Mouse (Mus musculus) limb, embryonic 14.5 days (tissue): ENCODE data around the gene Kctd14. TPM values are rescaled to one million over a fixed set of nuclear protein-coding genes. Genes with fewer than 3 reads are reported as not detected.

ENCODE experiments used
- ATAC-seq: fragments of 200-750 bp; cut with Nextera tagmentation; 2 replicates; pipeline ENCODE4 v1.8.0; 2017; ENCODE audit warnings: low read depth, moderate number of reproducible peaks, moderate TSS enrichment; ENCODE audit not compliant: low FRiP score
- DNase-seq: peaks from one replicate; pipeline ENCODE4 v3.0.0-alpha.2; 2015; ENCODE audit warnings: low spot score
- H3K27ac ChIP-seq: fragments of 300-500 bp; sonication (generic); replicated peaks from 2 replicates; pipeline ENCODE4 v1.5.1; 2014; ENCODE audit warnings: low read depth, mild to moderate bottlenecking, low read length, moderate library complexity, mixed read lengths
- H3K27me3 ChIP-seq: fragments of 300-500 bp; sonication (generic); 2 replicates; pipeline ENCODE4 v1.6.1; 2014; ENCODE audit warnings: low read length, mixed read lengths; ENCODE audit not compliant: control insufficient read depth, insufficient read depth
- H3K36me3 ChIP-seq: fragments of 300-500 bp; sonication (generic); 2 replicates; pipeline ENCODE4 v1.6.1; 2014; ENCODE audit warnings: mild to moderate bottlenecking, low read length, moderate library complexity, mixed read lengths; ENCODE audit not compliant: control insufficient read depth, insufficient read depth
- H3K4me1 ChIP-seq: fragments of 300-500 bp; sonication (generic); 2 replicates; pipeline ENCODE4 v1.6.1; 2014; ENCODE audit warnings: antibody characterized with exemption, low read length, mixed read lengths; ENCODE audit not compliant: control insufficient read depth, insufficient read depth
- H3K4me2 ChIP-seq: fragments of 300-500 bp; sonication (generic); replicated peaks from 2 replicates; pipeline ENCODE4 v1.6.1; 2014; ENCODE audit warnings: low read depth, mild to moderate bottlenecking, low read length, moderate library complexity; ENCODE audit not compliant: severe bottlenecking
- H3K4me3 ChIP-seq: fragments of 300-500 bp; sonication (generic); replicated peaks from 2 replicates; pipeline ENCODE4 v1.5.1; 2014; ENCODE audit warnings: low read length
- H3K9ac ChIP-seq: fragments of 300-500 bp; sonication (generic); 2 replicates; pipeline ENCODE4 v1.6.1; 2014; ENCODE audit warnings: mild to moderate bottlenecking, low read depth, low read length, moderate library complexity; ENCODE audit not compliant: severe bottlenecking
- H3K9me3 ChIP-seq: fragments of 300-500 bp; sonication (generic); 2 replicates; pipeline ENCODE4 v1.6.1; 2016; ENCODE audit warnings: low read length; ENCODE audit not compliant: control insufficient read depth
- POLR2A ChIP-seq: fragments of 200-500 bp; IDR thresholded peaks from 2 replicates; pipeline ENCODE4 v1.8.0; 2012; ENCODE audit warnings: inconsistent platforms, mild to moderate bottlenecking, moderate library complexity, borderline replicate concordance; ENCODE audit not compliant: insufficient read depth, insufficient read length; ENCODE audit errors: extremely low read depth
- WGBS: fragments of 180-500 bp; shearing (Covaris S2); extraction: QIAGEN DNeasy Blood & Tissue Kit; methylation state at CpG from one replicate; pipeline ENCODE4 v1.1.7; 2014; 5-methylcytosine and 5-hydroxymethylcytosine counted together
- polyA plus RNA-seq, 2 experiments: library from polyadenylated mRNA; depleted of rRNA in 1 of 2; stranded (reverse) in 1 of 2; unstranded in 1 of 2; fragments of >200 nt; fragmentation: Nextera tagmentation in 1 of 2; extraction: Ambion mirVana in 1 of 2; gene quantifications; 2 replicates each; pipeline versions ENCODE4 v1.2.1 to v1.2.3; 2012 to 2014

Gene Kctd14
- polyA plus RNA-seq, 2 experiments: 3.2 TPM

DNA sequence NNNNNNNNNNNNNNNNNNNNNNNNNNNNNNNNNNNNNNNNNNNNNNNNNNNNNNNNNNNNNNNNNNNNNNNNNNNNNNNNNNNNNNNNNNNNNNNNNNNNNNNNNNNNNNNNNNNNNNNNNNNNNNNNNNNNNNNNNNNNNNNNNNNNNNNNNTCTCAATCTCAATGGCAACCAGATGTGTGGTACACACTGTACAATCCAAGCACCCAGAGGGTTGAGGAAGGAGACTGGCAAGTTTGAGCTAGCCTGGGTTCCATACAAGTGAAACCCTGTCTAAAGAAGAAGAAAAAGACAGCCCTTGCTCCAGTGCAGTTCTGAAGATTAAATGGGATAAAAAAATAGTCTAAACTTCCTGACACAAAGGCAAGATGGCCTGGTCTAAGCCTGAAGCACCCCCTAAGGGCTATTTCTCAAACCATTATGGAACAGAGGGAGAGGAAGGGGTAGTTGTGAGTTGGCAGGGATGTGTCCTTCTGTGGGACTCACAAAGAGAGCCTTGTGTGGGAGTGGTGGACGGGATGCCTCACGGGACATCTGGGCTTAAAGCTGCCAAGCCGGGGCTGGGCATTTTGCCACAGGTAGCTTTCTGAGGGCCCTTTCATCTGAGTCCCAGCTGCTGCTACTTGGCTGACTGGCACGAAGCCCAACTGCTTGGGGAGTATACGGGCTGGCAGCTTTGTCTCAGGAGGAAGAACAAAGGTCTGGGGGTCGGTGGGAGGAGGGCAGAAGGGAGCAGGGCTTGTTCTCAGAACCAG, 4.8 kb upstream of the Kctd14 start:
- TF ChIP-seq POLR2A: no peak
- H3K4me1 ChIP-seq: peaks cover 19% of the 10 kb centered on the region
- DNase-seq: peak; percentile 92
- H3K36me3 ChIP-seq: no peaks in the 10 kb centered on the region
- peak; percentile 88 for ATAC-seq
- no peaks in the 10 kb centered on the region for H3K27me3 ChIP-seq
- peak overlapping the region; percentile 67 for H3K27ac ChIP-seq
- no peak overlapping the region for H3K4me2 ChIP-seq
- H3K9me3 ChIP-seq: peaks cover 7% of the 10 kb centered on the region
- no peak overlapping the region for H3K4me3 ChIP-seq
- 30% methylated on average over 6 of the region's 6 CpGs for WGBS
- no peak overlapping the region for H3K9ac ChIP-seq

DNA sequence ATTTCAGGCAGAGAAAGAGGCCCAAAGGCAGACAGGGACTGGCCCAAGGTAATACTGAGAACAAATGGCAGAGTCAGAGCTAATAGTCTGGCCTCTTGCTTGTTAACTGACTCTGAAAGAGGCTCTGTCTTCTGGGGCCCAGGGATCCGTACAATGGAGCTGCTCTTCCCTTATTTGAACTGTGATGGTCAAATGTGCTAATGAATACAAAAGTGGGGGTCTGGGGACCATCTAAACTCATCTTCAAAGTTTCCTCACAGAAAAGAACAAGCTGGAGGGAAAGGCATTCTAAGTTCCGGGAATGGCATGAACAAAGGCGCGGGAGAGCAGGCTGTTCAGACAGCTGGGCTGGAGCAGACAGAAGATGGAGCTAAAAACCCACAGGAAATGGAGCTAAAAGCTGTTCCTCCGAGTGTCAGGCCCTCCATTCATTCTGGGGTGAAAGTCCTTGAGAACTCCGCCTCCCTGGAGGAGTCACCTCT, 4.0 kb upstream of the Kctd14 start:
- no peak for TF ChIP-seq POLR2A
- DNase-seq (no peak), ATAC-seq (peak; percentile 31; the same call in 1 of the 2 replicates)
- no peaks in the 10 kb centered on the region for H3K36me3 ChIP-seq
- peaks cover 7% of the 10 kb centered on the region for H3K9me3 ChIP-seq
- no peak overlapping the region for H3K4me3 ChIP-seq
- H3K27ac ChIP-seq: peak overlapping the region; percentile 67
- 65% methylated on average over 6 of the region's 6 CpGs for WGBS
- no peak overlapping the region for H3K4me2 ChIP-seq
- no peak overlapping the region for H3K9ac ChIP-seq
- peaks cover 19% of the 10 kb centered on the region for H3K4me1 ChIP-seq
- H3K27me3 ChIP-seq: no peaks in the 10 kb centered on the region

- 77% methylated on average over 6 of the region's 6 CpGs for WGBS
- Histone ChIP-seq H3K4me1 (peaks cover 14% of the 10 kb centered on the region), H3K9me3 (peaks cover 7% of the 10 kb centered on the region), H3K4me3 (no peak overlapping the region), H3K27ac (no peak overlapping the region), H3K36me3 (no peaks in the 10 kb centered on the region), H3K4me2 (no peak overlapping the region), H3K27me3 (no peaks in the 10 kb centered on the region), H3K9ac (no peak overlapping the region)
- TF ChIP-seq POLR2A: no peak
- DNase-seq: no peak
- no peak for ATAC-seq
These were observed 1.1 kb downstream of the Kctd14 start for GRCm38 (mm10) chr7:97452196-97452595.

GRCm38 (mm10) chr7:97453141-97453921, 2.2 kb downstream of the Kctd14 start:
- Histone ChIP-seq H3K4me3 (peak overlapping the region; percentile 44), H3K27ac (peak overlapping the region; percentile 27; the same call in 1 of the 2 replicates), H3K4me1 (peaks cover 9% of the 10 kb centered on the region), H3K4me2 (peak overlapping the region; percentile 86), H3K27me3 (no peaks in the 10 kb centered on the region), H3K36me3 (no peaks in the 10 kb centered on the region), H3K9me3 (peaks cover 7% of the 10 kb centered on the region), H3K9ac (peak overlapping the region; percentile 62)
- TF ChIP-seq POLR2A: no peak
- 6% methylated on average over 27 of the region's 27 CpGs for WGBS
- no peak for DNase-seq
- ATAC-seq: peak; percentile 57

DNA sequence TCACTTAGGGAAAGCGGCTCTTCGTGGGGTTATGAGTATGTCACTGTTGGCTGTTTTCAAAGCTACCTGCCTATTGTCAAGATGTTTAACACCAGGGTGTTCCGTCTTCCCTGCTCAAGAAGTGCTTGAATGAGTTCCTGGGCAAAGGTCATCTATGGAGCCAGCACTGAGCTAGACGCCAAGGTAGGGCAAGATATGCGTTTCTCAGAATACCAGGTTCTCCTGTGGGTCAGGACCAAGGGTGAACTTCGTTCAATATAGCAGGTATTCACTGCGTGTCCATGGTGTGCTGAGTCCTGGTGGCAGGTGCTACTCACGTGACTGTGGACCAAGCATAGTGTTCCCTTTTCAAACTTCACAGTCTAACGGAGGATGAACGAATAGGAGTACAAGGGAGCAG, 3.7 kb downstream of the Kctd14 start:
- H3K4me2 ChIP-seq: no peak overlapping the region
- H3K36me3 ChIP-seq: no peaks in the 10 kb centered on the region
- DNase-seq (no peak), ATAC-seq (no peak)
- peaks cover 9% of the 10 kb centered on the region for H3K4me1 ChIP-seq
- no peak for TF ChIP-seq POLR2A
- H3K4me3 ChIP-seq: no peak overlapping the region
- H3K9me3 ChIP-seq: no peaks in the 10 kb centered on the region
- no peak overlapping the region for H3K9ac ChIP-seq
- H3K27ac ChIP-seq: no peak overlapping the region
- 96% methylated on average over 10 of the region's 10 CpGs for WGBS
- no peaks in the 10 kb centered on the region for H3K27me3 ChIP-seq
